8 mouse cellular contexts compared by ENCODE assay signal in genomic region chr9:70408791-70409190, GRCm38 (mm10). TPM values are rescaled to one million over a fixed set of nuclear protein-coding genes. Genes with fewer than 3 reads are reported as not detected.
DNase-seq lines count a peak whose midpoint lies in the region; ATAC-seq lines count a peak whose summit lies in the region.

No protein-coding gene starts in this region.

- no peak for ATAC-seq in heart, embryonic 12.5 days (ENCODE audit: insufficient number of reproducible peaks, low FRiP score)
- ATAC-seq in monocyte, adult 5-6 weeks (replicated peaks; ENCODE audit: insufficient number of reproducible peaks, low FRiP score, low TSS enrichment, poor library complexity, severe bottlenecking) = no peak

- H3K36me3 ChIP-seq in heart, embryonic 12.5 days = peaks cover 69% of the 10 kb centered on the region

- no peak overlapping the region for H3K27ac ChIP-seq in heart, embryonic 12.5 days (ENCODE audit: poor library complexity, severe bottlenecking)

- peak; percentile 18 to 49 for DNase-seq in heart, adult 18-20 months
- DNase-seq in urinary bladder, postnatal 14 days (ENCODE audit: low spot score) = peak; percentile 25
- DNase-seq in urinary bladder, adult 18-20 months (ENCODE audit: low spot score in 2 of 2) = no peak
- DNase-seq in kidney, postnatal 14 days = peak; percentile 43
- peak; percentile 48 for DNase-seq in thymus, postnatal 4 days
- no peak for DNase-seq in frontal cortex, postnatal 14 days (ENCODE audit: low spot score in 2 of 2)

- no peak overlapping the region for H3K4me2 ChIP-seq in heart, embryonic 12.5 days

- no peaks in the 10 kb centered on the region for H3K4me1 ChIP-seq in heart, embryonic 12.5 days (replicated peaks)

- 92% methylated on average over 3 of the region's 3 CpGs for WGBS in heart, embryonic 12.5 days

- H3K9ac ChIP-seq in heart, embryonic 12.5 days = no peak overlapping the region

- H3K9me3 ChIP-seq in heart, embryonic 12.5 days (replicated peaks) = no peaks in the 10 kb centered on the region

- no peaks in the 10 kb centered on the region for H3K27me3 ChIP-seq in heart, embryonic 12.5 days (replicated peaks)

- H3K4me3 ChIP-seq in heart, embryonic 12.5 days = no peak overlapping the region

RNA-seq across cellular contexts. Expression of gene Ccnb2, which starts 12.6 kb away (rescaled TPM):
- total RNA-seq in heart, adult 18-20 months (2021) = under 1 TPM; 0.54 to 0.67 TPM
- 152 and 156 TPM in 2 replicates for polyA plus RNA-seq in heart, embryonic 12.5 days (2016; fragmentation: Nextera tagmentation; extraction: Ambion mirVana)
- total RNA-seq in monocyte, adult 5-6 weeks (2017) = 0.38 to 1.5 TPM (median 0.96 TPM) in 3 replicates

Comparison
In these comparisons a context has a peak if more than half of its experiments do, and no peak if none do; other contexts are left out.
1. DNase-seq: peak in heart, adult 18-20 months (2 of 2), urinary bladder, postnatal 14 days (single experiment), kidney, postnatal 14 days (single experiment) and thymus, postnatal 4 days (single experiment); none in urinary bladder, adult 18-20 months (0 of 2) and frontal cortex, postnatal 14 days (0 of 2).